Mouse (Mus musculus) stomach, embryonic 15.5 days (tissue): ENCODE results near the gene Ccdc167. TPM values are rescaled to one million over a fixed set of nuclear protein-coding genes. Genes with fewer than 3 reads are reported as not detected.
"Not testable (repeated sequence)": the region's sequence is repeated elsewhere in the genome, so short reads cannot be mapped to it uniquely, and the experiment has no call there.

Experiments
- ATAC-seq: fragments of 200-750 bp; cut with Nextera tagmentation; 2 replicates; pipeline ENCODE4 v1.8.0; 2017; ENCODE audit warnings: low read depth, moderate number of reproducible peaks, moderate TSS enrichment; ENCODE audit not compliant: insufficient read depth, low FRiP score
- H3K27ac ChIP-seq: fragments of 300-500 bp; sonication (generic); 2 replicates; pipeline ENCODE4 v1.5.1; 2015; ENCODE audit warnings: mild to moderate bottlenecking, inconsistent platforms
- H3K27me3 ChIP-seq: fragments of 300-500 bp; sonication (generic); replicated peaks from 2 replicates; pipeline ENCODE4 v1.6.1; 2015; ENCODE audit warnings: inconsistent platforms
- H3K36me3 ChIP-seq: fragments of 300-500 bp; sonication (generic); 2 replicates; pipeline ENCODE4 v1.6.1; 2015; ENCODE audit warnings: inconsistent platforms
- H3K4me1 ChIP-seq: fragments of 300-500 bp; sonication (generic); 2 replicates; pipeline ENCODE4 v1.6.1; 2015; ENCODE audit warnings: inconsistent platforms
- H3K4me2 ChIP-seq: fragments of 300-500 bp; sonication (generic); 2 replicates; pipeline ENCODE4 v1.6.1; 2015; ENCODE audit warnings: mild to moderate bottlenecking, inconsistent platforms
- H3K4me3 ChIP-seq: fragments of 300-500 bp; sonication (generic); replicated peaks from 2 replicates; pipeline ENCODE4 v1.5.1; 2015; ENCODE audit warnings: inconsistent platforms
- H3K9ac ChIP-seq: fragments of 300-500 bp; sonication (generic); 2 replicates; pipeline ENCODE4 v1.6.1; 2015; ENCODE audit warnings: inconsistent platforms
- H3K9me3 ChIP-seq: fragments of 300-500 bp; sonication (generic); 2 replicates; pipeline ENCODE4 v1.6.1; 2016; ENCODE audit warnings: inconsistent platforms
- WGBS: fragments of 180-500 bp; shearing (Covaris S2); methylation state at CpG from one replicate; pipeline ENCODE4 v1.1.7; 2015; 5-methylcytosine and 5-hydroxymethylcytosine counted together
- polyA plus RNA-seq: library from polyadenylated mRNA; unstranded; fragments of >200 nt; fragmentation: Nextera tagmentation; extraction: Ambion mirVana; gene quantifications from 2 replicates; pipeline ENCODE4 v1.2.1, GENCODE M21; 2015

Ccdc167 gene
- polyA plus RNA-seq, 1 experiment from 2014 or later = 14.1 TPM

GRCm38 (mm10) chr17:29732522-29732921 is 15.7 kb upstream of the Ccdc167 start:
- no peaks in the 10 kb centered on the region for H3K9me3 ChIP-seq
- H3K27ac ChIP-seq = no peak overlapping the region
- H3K4me1 ChIP-seq = no peaks in the 10 kb centered on the region
- ATAC-seq = no peak
- no peaks in the 10 kb centered on the region for H3K27me3 ChIP-seq
- no peak overlapping the region for H3K4me2 ChIP-seq
- 72% methylated on average over 2 of the region's 2 CpGs for WGBS
- no peaks in the 10 kb centered on the region for H3K36me3 ChIP-seq
- H3K9ac ChIP-seq = no peak overlapping the region
- no peak overlapping the region for H3K4me3 ChIP-seq

- H3K27me3 ChIP-seq = no peaks in the 10 kb centered on the region
- no peak overlapping the region for H3K27ac ChIP-seq
- no peak overlapping the region for H3K4me3 ChIP-seq
- no peak overlapping the region for H3K4me2 ChIP-seq
- H3K9me3 ChIP-seq = no peaks in the 10 kb centered on the region
- H3K36me3 ChIP-seq = no peaks in the 10 kb centered on the region
- WGBS = 64% methylated on average over 6 of the region's 6 CpGs
- no peak overlapping the region for H3K9ac ChIP-seq
- H3K4me1 ChIP-seq = no peaks in the 10 kb centered on the region
- no peak for ATAC-seq
These were observed 15.1 kb upstream of the Ccdc167 start for GRCm38 (mm10) chr17:29731953-29732325.

- Histone ChIP-seq H3K9ac (no peak overlapping the region), H3K4me2 (no peak overlapping the region), H3K9me3 (no peaks in the 10 kb centered on the region), H3K4me1 (no peaks in the 10 kb centered on the region), H3K4me3 (no peak overlapping the region), H3K36me3 (no peaks in the 10 kb centered on the region), H3K27me3 (no peaks in the 10 kb centered on the region), H3K27ac (no peak overlapping the region)
- ATAC-seq = no peak
- WGBS = 50% methylated on average over 12 of the region's 12 CpGs
These were observed 14.6 kb upstream of the Ccdc167 start for GRCm38 (mm10) chr17:29731266-29731952.

- H3K4me2 ChIP-seq = no peak overlapping the region
- no peaks in the 10 kb centered on the region for H3K9me3 ChIP-seq
- H3K36me3 ChIP-seq = no peaks in the 10 kb centered on the region
- WGBS = 66% methylated on average over 13 of the region's 13 CpGs
- H3K9ac ChIP-seq = no peak overlapping the region
- H3K4me3 ChIP-seq = no peak overlapping the region
- ATAC-seq = no peak
- no peaks in the 10 kb centered on the region for H3K27me3 ChIP-seq
- H3K4me1 ChIP-seq = no peaks in the 10 kb centered on the region
- H3K27ac ChIP-seq = no peak overlapping the region
These were observed 13.8 kb upstream of the Ccdc167 start for GRCm38 (mm10) chr17:29730510-29731265.

GRCm38 (mm10) chr17:29728082-29728481 is 11.2 kb upstream of the Ccdc167 start:
- H3K9ac ChIP-seq = no peak overlapping the region
- H3K9me3 ChIP-seq = no peaks in the 10 kb centered on the region
- ATAC-seq = no peak
- H3K4me3 ChIP-seq = no peak overlapping the region
- no peaks in the 10 kb centered on the region for H3K4me1 ChIP-seq
- 42% methylated on average over 8 of the region's 8 CpGs for WGBS
- no peaks in the 10 kb centered on the region for H3K36me3 ChIP-seq
- no peak overlapping the region for H3K27ac ChIP-seq
- no peak overlapping the region for H3K4me2 ChIP-seq
- no peaks in the 10 kb centered on the region for H3K27me3 ChIP-seq

- Histone ChIP-seq H3K4me3 (no peak overlapping the region), H3K9ac (no peak overlapping the region), H3K36me3 (no peaks in the 10 kb centered on the region), H3K27ac (no peak overlapping the region), H3K4me2 (no peak overlapping the region), H3K9me3 (no peaks in the 10 kb centered on the region), H3K27me3 (no peaks in the 10 kb centered on the region), H3K4me1 (no peaks in the 10 kb centered on the region)
- no peak for ATAC-seq
- 69% methylated on average over 6 of the region's 6 CpGs for WGBS
These were observed 8.3 kb upstream of the Ccdc167 start for GRCm38 (mm10) chr17:29725027-29725620.

GRCm38 (mm10) chr17:29724610-29725009 is 7.8 kb upstream of the Ccdc167 start:
- 69% methylated on average over 6 of the region's 6 CpGs for WGBS
- no peak overlapping the region for H3K4me2 ChIP-seq
- H3K9me3 ChIP-seq = no peaks in the 10 kb centered on the region
- no peak overlapping the region for H3K27ac ChIP-seq
- H3K27me3 ChIP-seq = no peaks in the 10 kb centered on the region
- no peak overlapping the region for H3K4me3 ChIP-seq
- no peaks in the 10 kb centered on the region for H3K36me3 ChIP-seq
- H3K9ac ChIP-seq = no peak overlapping the region
- no peaks in the 10 kb centered on the region for H3K4me1 ChIP-seq
- no peak for ATAC-seq

- Histone ChIP-seq H3K4me2 (no peak overlapping the region), H3K4me3 (no peak overlapping the region), H3K9ac (no peak overlapping the region), H3K9me3 (no peaks in the 10 kb centered on the region), H3K27ac (no peak overlapping the region), H3K4me1 (peaks cover 7% of the 10 kb centered on the region), H3K36me3 (no peaks in the 10 kb centered on the region), H3K27me3 (no peaks in the 10 kb centered on the region)
- ATAC-seq = no peak
- WGBS = 59% methylated on average over 11 of the region's 11 CpGs
These were observed 4.0 kb upstream of the Ccdc167 start for GRCm38 (mm10) chr17:29720755-29721365.

GRCm38 (mm10) chr17:29719628-29720575 is 3.1 kb upstream of the Ccdc167 start:
- H3K27me3 ChIP-seq = no peaks in the 10 kb centered on the region
- no peak overlapping the region for H3K9ac ChIP-seq
- H3K9me3 ChIP-seq = no peaks in the 10 kb centered on the region
- no peak overlapping the region for H3K27ac ChIP-seq
- 81% methylated on average over 13 of the region's 13 CpGs for WGBS
- H3K4me1 ChIP-seq = peaks cover 8% of the 10 kb centered on the region
- no peak overlapping the region for H3K4me3 ChIP-seq
- H3K36me3 ChIP-seq = no peaks in the 10 kb centered on the region
- no peak for ATAC-seq
- H3K4me2 ChIP-seq = no peak overlapping the region

- no peak overlapping the region for H3K4me2 ChIP-seq
- no peak for ATAC-seq
These were observed 1.8 kb upstream of the Ccdc167 start for GRCm38 (mm10) chr17:29718660-29719059.

GRCm38 (mm10) chr17:29713734-29714133 is 3.1 kb downstream of the Ccdc167 start:
- H3K9me3 ChIP-seq, H3K36me3 ChIP-seq, H3K4me3 ChIP-seq, ATAC-seq, H3K27me3 ChIP-seq, H3K9ac ChIP-seq, H3K4me2 ChIP-seq, H3K27ac ChIP-seq: not testable (repeated sequence)
- peaks cover 35% of the 10 kb centered on the region for H3K4me1 ChIP-seq
- 96% methylated on average over 4 of the region's 4 CpGs for WGBS

More at GRCm38 (mm10) chr17:29718660-29719059, 1.8 kb upstream of the Ccdc167 start:
- Histone ChIP-seq H3K9ac (no peak overlapping the region), H3K4me3 (no peak overlapping the region), H3K27ac (no peak overlapping the region), H3K4me1 (peaks cover 8% of the 10 kb centered on the region), H3K9me3 (no peaks in the 10 kb centered on the region), H3K36me3 (no peaks in the 10 kb centered on the region), H3K27me3 (no peaks in the 10 kb centered on the region)
- WGBS = 83% methylated on average over 8 of the region's 8 CpGs
